Mouse (Mus musculus): Measurements from ENCODE around the gene Siae.

DNA sequence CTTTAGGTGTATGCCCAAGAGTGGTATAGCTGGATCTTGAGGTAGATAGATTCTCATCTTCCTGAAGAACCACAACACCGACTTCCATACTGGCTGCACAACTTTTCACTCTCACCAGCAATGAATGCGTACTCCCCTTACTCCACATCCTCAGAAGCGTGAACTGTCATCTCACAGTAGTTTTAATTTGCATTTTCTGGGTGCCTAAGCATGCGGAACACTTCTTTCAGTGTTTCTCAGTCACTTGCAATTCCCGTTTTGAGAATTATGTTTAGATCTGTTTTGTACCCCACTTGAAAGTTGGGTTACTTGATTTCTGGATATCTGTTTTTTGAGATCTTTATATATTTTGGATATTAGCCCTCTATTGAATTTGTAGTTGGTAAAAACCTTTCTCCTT, 28.1 kb downstream of the Siae start:
- TF ChIP-seq POLR2A (IDR thresholded peaks at IDR 0.05; ENCODE audit: borderline replicate concordance, control insufficient read depth, low read depth, low read length): no peak
- TF ChIP-seq CTCF (IDR thresholded peaks at IDR 0.05; ENCODE audit: control insufficient read depth, insufficient read depth, low read length): no peak

Measured in bone marrow, adult 2 months (tissue).